Mouse (Mus musculus) lung, embryonic 14.5 days (tissue): Measurements from ENCODE around the gene Fam3b. TPM values are rescaled to one million over a fixed set of nuclear protein-coding genes. Genes with fewer than 3 reads are reported as not detected.

Experiments
- ATAC-seq: fragments of 200-750 bp; cut with Nextera tagmentation; 2 replicates; pipeline ENCODE4 v1.8.0; 2017; ENCODE audit warnings: mild to moderate bottlenecking, moderate TSS enrichment, moderate library complexity; ENCODE audit not compliant: insufficient read depth
- DNase-seq: peaks from one replicate; pipeline ENCODE4 v3.0.0-alpha.2; 2015
- H3K27ac ChIP-seq: fragments of 300-500 bp; sonication (generic); 2 replicates; pipeline ENCODE4 v1.5.1; 2014; ENCODE audit warnings: low read depth, mild to moderate bottlenecking, moderate library complexity
- H3K27me3 ChIP-seq: fragments of 300-500 bp; sonication (generic); 2 replicates; pipeline ENCODE4 v1.6.1; 2014; ENCODE audit warnings: low read length, control low read depth; ENCODE audit not compliant: insufficient read depth
- H3K36me3 ChIP-seq: fragments of 300-500 bp; sonication (generic); 2 replicates; pipeline ENCODE4 v1.6.1; 2014; ENCODE audit warnings: control low read depth; ENCODE audit not compliant: insufficient read depth
- H3K4me1 ChIP-seq: fragments of 300-500 bp; sonication (generic); 2 replicates; pipeline ENCODE4 v1.6.1; 2014; ENCODE audit warnings: antibody characterized with exemption, control low read depth; ENCODE audit not compliant: insufficient read depth
- H3K4me2 ChIP-seq: fragments of 300-500 bp; sonication (generic); 2 replicates; pipeline ENCODE4 v1.6.1; 2014; ENCODE audit warnings: mild to moderate bottlenecking
- H3K4me3 ChIP-seq: fragments of 300-500 bp; sonication (generic); 2 replicates; pipeline ENCODE4 v1.5.1; 2014; ENCODE audit warnings: low read depth, low read length
- H3K9ac ChIP-seq: fragments of 300-500 bp; sonication (generic); 2 replicates; pipeline ENCODE4 v1.6.1; 2014
- H3K9me3 ChIP-seq: fragments of 300-500 bp; sonication (generic); 2 replicates; pipeline ENCODE4 v1.6.1; 2016; ENCODE audit warnings: low read depth, low read length, control low read depth
- CTCF ChIP-seq: IDR thresholded peaks from 2 replicates; pipeline ENCODE4 v1.5.1; 2016; ENCODE audit warnings: antibody characterized with exemption, low read depth
- WGBS: fragments of 180-500 bp; shearing (Covaris S2); extraction: QIAGEN DNeasy Blood & Tissue Kit; methylation state at CpG from one replicate; pipeline ENCODE4 v1.1.7; 2014; 5-methylcytosine and 5-hydroxymethylcytosine counted together
- polyA plus RNA-seq: library from polyadenylated mRNA; unstranded; fragments of >200 nt; fragmentation: Nextera tagmentation; extraction: Ambion mirVana; gene quantifications from 2 replicates; pipeline ENCODE4 v1.2.1, GENCODE M21; 2014

Fam3b gene
- polyA plus RNA-seq, 1 experiment from 2014 or later, result not detected

- Histone ChIP-seq H3K9ac (no peak overlapping the region), H3K4me1 (no peaks in the 10 kb centered on the region), H3K4me3 (no peak overlapping the region), H3K36me3 (no peaks in the 10 kb centered on the region), H3K9me3 (no peaks in the 10 kb centered on the region), H3K4me2 (no peak overlapping the region), H3K27ac (no peak overlapping the region), H3K27me3 (no peaks in the 10 kb centered on the region)
- no peak for TF ChIP-seq CTCF
- DNase-seq, result no peak
- ATAC-seq, result no peak
- WGBS, result 61% methylated on average over 3 of the region's 3 CpGs
Observed at GRCm38 (mm10) chr16:97438191-97438590, 76.4 kb downstream of the Fam3b start.

GRCm38 (mm10) chr16:97437448-97438056 is 77.1 kb downstream of the Fam3b start:
- H3K9me3 ChIP-seq, result no peaks in the 10 kb centered on the region
- ATAC-seq (no peak), DNase-seq (no peak)
- no peak overlapping the region for H3K27ac ChIP-seq
- no peaks in the 10 kb centered on the region for H3K4me1 ChIP-seq
- H3K4me2 ChIP-seq, result no peak overlapping the region
- no peaks in the 10 kb centered on the region for H3K36me3 ChIP-seq
- H3K27me3 ChIP-seq, result no peaks in the 10 kb centered on the region
- no peak overlapping the region for H3K9ac ChIP-seq
- H3K4me3 ChIP-seq, result no peak overlapping the region
- no peak for TF ChIP-seq CTCF
- 22% methylated on average over 1 of the region's 1 CpGs for WGBS

- TF ChIP-seq CTCF, result no peak
- H3K9ac ChIP-seq, result no peak overlapping the region
- peak; percentile 59 for DNase-seq
- no peaks in the 10 kb centered on the region for H3K9me3 ChIP-seq
- H3K4me2 ChIP-seq, result no peak overlapping the region
- H3K27ac ChIP-seq, result no peak overlapping the region
- H3K4me3 ChIP-seq, result no peak overlapping the region
- peak; percentile 76 for ATAC-seq
- no peaks in the 10 kb centered on the region for H3K4me1 ChIP-seq
- 42% methylated on average over 2 of the region's 2 CpGs for WGBS
- H3K36me3 ChIP-seq, result no peaks in the 10 kb centered on the region
- H3K27me3 ChIP-seq, result no peaks in the 10 kb centered on the region
Observed at GRCm38 (mm10) chr16:97434206-97434605, 80.4 kb downstream of the Fam3b start.

GRCm38 (mm10) chr16:97431328-97431727 is 83.3 kb downstream of the Fam3b start:
- H3K9ac ChIP-seq, result no peak overlapping the region
- DNase-seq (peak; percentile 15), ATAC-seq (no peak)
- no peaks in the 10 kb centered on the region for H3K4me1 ChIP-seq
- H3K4me3 ChIP-seq, result no peak overlapping the region
- TF ChIP-seq CTCF, result no peak
- H3K36me3 ChIP-seq, result no peaks in the 10 kb centered on the region
- no peaks in the 10 kb centered on the region for H3K27me3 ChIP-seq
- WGBS, result 70% methylated on average over 4 of the region's 4 CpGs
- H3K4me2 ChIP-seq, result no peak overlapping the region
- H3K27ac ChIP-seq, result no peak overlapping the region
- no peaks in the 10 kb centered on the region for H3K9me3 ChIP-seq

- WGBS, result 83% methylated on average over 4 of the region's 4 CpGs
- Histone ChIP-seq H3K4me2 (no peak overlapping the region), H3K9me3 (no peaks in the 10 kb centered on the region), H3K27ac (no peak overlapping the region), H3K27me3 (no peaks in the 10 kb centered on the region), H3K9ac (no peak overlapping the region), H3K4me1 (no peaks in the 10 kb centered on the region), H3K4me3 (no peak overlapping the region), H3K36me3 (no peaks in the 10 kb centered on the region)
- DNase-seq (no peak), ATAC-seq (no peak)
- TF ChIP-seq CTCF, result no peak
Observed at GRCm38 (mm10) chr16:97430091-97430490, 84.5 kb downstream of the Fam3b start.

GRCm38 (mm10) chr16:97428026-97428425 is 86.6 kb downstream of the Fam3b start:
- Histone ChIP-seq H3K27ac (no peak overlapping the region), H3K9me3 (no peaks in the 10 kb centered on the region), H3K4me3 (no peak overlapping the region), H3K36me3 (no peaks in the 10 kb centered on the region), H3K9ac (no peak overlapping the region), H3K4me2 (no peak overlapping the region), H3K27me3 (no peaks in the 10 kb centered on the region), H3K4me1 (no peaks in the 10 kb centered on the region)
- TF ChIP-seq CTCF, result no peak
- 78% methylated on average over 3 of the region's 3 CpGs for WGBS
- DNase-seq (no peak), ATAC-seq (no peak)

- H3K9me3 ChIP-seq, result no peaks in the 10 kb centered on the region
- no peak overlapping the region for H3K4me2 ChIP-seq
- ATAC-seq (no peak), DNase-seq (no peak)
- H3K27ac ChIP-seq, result no peak overlapping the region
- no peak for TF ChIP-seq CTCF
- 58% methylated on average over 1 of the region's 1 CpGs for WGBS
- no peaks in the 10 kb centered on the region for H3K36me3 ChIP-seq
- no peaks in the 10 kb centered on the region for H3K4me1 ChIP-seq
- H3K9ac ChIP-seq, result no peak overlapping the region
- no peak overlapping the region for H3K4me3 ChIP-seq
- no peaks in the 10 kb centered on the region for H3K27me3 ChIP-seq
Observed at GRCm38 (mm10) chr16:97423627-97424026, 91.0 kb downstream of the Fam3b start.
